Mouse (Mus musculus): Measurements from ENCODE around the gene Trp53i13. TPM values are rescaled to one million over a fixed set of nuclear protein-coding genes. Genes with fewer than 3 reads are reported as not detected.

The Trp53i13 gene
- polyA plus RNA-seq, 1 experiment from 2014 or later, result 16.3 TPM

GRCm38 (mm10) chr11:77490451-77490850 is 25.3 kb downstream of the Trp53i13 start:
- no peaks in the 10 kb centered on the region for H3K27me3 ChIP-seq (replicated peaks; ENCODE audit: control insufficient read depth, insufficient read depth, low read length)
- peak overlapping the region; percentile 98; the same call in 1 of the 2 replicates for H3K9ac ChIP-seq (ENCODE audit: low read length)
- ATAC-seq (no peak), DNase-seq (ENCODE audit: low spot score) (no peak)
- no peaks in the 10 kb centered on the region for H3K9me3 ChIP-seq (replicated peaks; ENCODE audit: control insufficient read depth, low read length)
- WGBS, result 71% methylated on average over 6 of the region's 6 CpGs
- peaks cover 63% of the 10 kb centered on the region for H3K4me1 ChIP-seq (ENCODE audit: control insufficient read depth, insufficient read depth, low read length)
- H3K36me3 ChIP-seq (ENCODE audit: control insufficient read depth, insufficient read depth, low read length), result no peaks in the 10 kb centered on the region
- H3K4me3 ChIP-seq (ENCODE audit: low read depth, low read length), result peak overlapping the region; percentile 92
- peak overlapping the region; percentile 94 for H3K4me2 ChIP-seq (ENCODE audit: low read length)
- H3K27ac ChIP-seq (ENCODE audit: low read depth, low read length), result peak overlapping the region; percentile 91; the same call in 1 of the 2 replicates

GRCm38 (mm10) chr11:77489591-77490235 is 26.1 kb downstream of the Trp53i13 start, which contains the start of gene Ankrd13b:
Ankrd13b (minus strand) TSS chr11:77489678.
- peak within 1 kb of the TSS; percentile 92 for H3K4me3 ChIP-seq (ENCODE audit: low read depth, low read length)
- H3K27ac ChIP-seq (ENCODE audit: low read depth, low read length), result peak within 1 kb of the TSS; percentile 94
- H3K9ac ChIP-seq (ENCODE audit: low read length), result peak within 1 kb of the TSS; percentile 98
- 0% methylated on average over 32 of the region's 87 CpGs for WGBS
- ATAC-seq (peak; percentile 60), DNase-seq (ENCODE audit: low spot score) (peak; percentile 90)
- no peaks in the 10 kb centered on the region for H3K27me3 ChIP-seq (replicated peaks; ENCODE audit: control insufficient read depth, insufficient read depth, low read length)
- H3K4me2 ChIP-seq (ENCODE audit: low read length), result peak within 1 kb of the TSS; percentile 94
- H3K4me1 ChIP-seq (ENCODE audit: control insufficient read depth, insufficient read depth, low read length), result peaks cover 63% of the 10 kb centered on the region
- H3K36me3 ChIP-seq (ENCODE audit: control insufficient read depth, insufficient read depth, low read length), result no peaks in the 10 kb centered on the region
- no peaks in the 10 kb centered on the region for H3K9me3 ChIP-seq (replicated peaks; ENCODE audit: control insufficient read depth, low read length)

- H3K27me3 ChIP-seq (replicated peaks; ENCODE audit: control insufficient read depth, insufficient read depth, low read length), result no peaks in the 10 kb centered on the region
- H3K9me3 ChIP-seq (replicated peaks; ENCODE audit: control insufficient read depth, low read length), result no peaks in the 10 kb centered on the region
- DNase-seq (ENCODE audit: low spot score) (peak; percentile 58), ATAC-seq (no peak)
- peak overlapping the region; percentile 92 for H3K4me3 ChIP-seq (ENCODE audit: low read depth, low read length)
- H3K9ac ChIP-seq (ENCODE audit: low read length), result peak overlapping the region; percentile 98
- H3K4me2 ChIP-seq (ENCODE audit: low read length), result peak overlapping the region; percentile 94
- peak overlapping the region; percentile 94 for H3K27ac ChIP-seq (ENCODE audit: low read depth, low read length)
- H3K4me1 ChIP-seq (ENCODE audit: control insufficient read depth, insufficient read depth, low read length), result peaks cover 61% of the 10 kb centered on the region
- 2% methylated on average over 44 of the region's 55 CpGs for WGBS
- no peaks in the 10 kb centered on the region for H3K36me3 ChIP-seq (ENCODE audit: control insufficient read depth, insufficient read depth, low read length)
Observed at GRCm38 (mm10) chr11:77488771-77489581, 26.8 kb downstream of the Trp53i13 start.

GRCm38 (mm10) chr11:77486798-77487197 is 29.0 kb downstream of the Trp53i13 start:
- peaks cover 53% of the 10 kb centered on the region for H3K4me1 ChIP-seq (ENCODE audit: control insufficient read depth, insufficient read depth, low read length)
- peak overlapping the region; percentile 18; the same call in 1 of the 2 replicates for H3K4me3 ChIP-seq (ENCODE audit: low read depth, low read length)
- peak overlapping the region; percentile 82 for H3K27ac ChIP-seq (ENCODE audit: low read depth, low read length)
- H3K4me2 ChIP-seq (ENCODE audit: low read length), result peak overlapping the region; percentile 94
- 0 out of 2 replicates have a peak, but pooled peaks cover 3% of the 10 kb centered on the region for H3K36me3 ChIP-seq (ENCODE audit: control insufficient read depth, insufficient read depth, low read length)
- peak; percentile 16; the same call in 1 of the 2 replicates for ATAC-seq
- no peaks in the 10 kb centered on the region for H3K9me3 ChIP-seq (replicated peaks; ENCODE audit: control insufficient read depth, low read length)
- H3K9ac ChIP-seq (ENCODE audit: low read length), result peak overlapping the region; percentile 41
- peak; percentile 85 for DNase-seq (ENCODE audit: low spot score)
- no peaks in the 10 kb centered on the region for H3K27me3 ChIP-seq (replicated peaks; ENCODE audit: control insufficient read depth, insufficient read depth, low read length)
- 17% methylated on average over 5 of the region's 5 CpGs for WGBS

GRCm38 (mm10) chr11:77485229-77485628 is 30.6 kb downstream of the Trp53i13 start:
- Histone ChIP-seq H3K9me3 (replicated peaks; ENCODE audit: control insufficient read depth, low read length) (no peaks in the 10 kb centered on the region), H3K4me1 (ENCODE audit: control insufficient read depth, insufficient read depth, low read length) (peaks cover 44% of the 10 kb centered on the region), H3K9ac (ENCODE audit: low read length) (0 out of 2 replicates have a peak overlapping the region, but pooled peaks have one; percentile 38), H3K27ac (ENCODE audit: low read depth, low read length) (peak overlapping the region; percentile 82), H3K4me3 (ENCODE audit: low read depth, low read length) (no peak overlapping the region), H3K27me3 (replicated peaks; ENCODE audit: control insufficient read depth, insufficient read depth, low read length) (no peaks in the 10 kb centered on the region), H3K36me3 (ENCODE audit: control insufficient read depth, insufficient read depth, low read length) (0 out of 2 replicates have a peak, but pooled peaks cover 7% of the 10 kb centered on the region), H3K4me2 (ENCODE audit: low read length) (peak overlapping the region; percentile 32)
- 31% methylated on average over 6 of the region's 6 CpGs for WGBS
- no peak for ATAC-seq
- DNase-seq (ENCODE audit: low spot score), result peak; percentile 75

GRCm38 (mm10) chr11:77483510-77484255 is 32.1 kb downstream of the Trp53i13 start:
- Histone ChIP-seq H3K27ac (ENCODE audit: low read depth, low read length) (no peak overlapping the region), H3K36me3 (ENCODE audit: control insufficient read depth, insufficient read depth, low read length) (0 out of 2 replicates have a peak, but pooled peaks cover 7% of the 10 kb centered on the region), H3K9me3 (replicated peaks; ENCODE audit: control insufficient read depth, low read length) (no peaks in the 10 kb centered on the region), H3K9ac (ENCODE audit: low read length) (0 out of 2 replicates have a peak overlapping the region, but pooled peaks have one; percentile 8), H3K27me3 (replicated peaks; ENCODE audit: control insufficient read depth, insufficient read depth, low read length) (no peaks in the 10 kb centered on the region), H3K4me1 (ENCODE audit: control insufficient read depth, insufficient read depth, low read length) (peaks cover 42% of the 10 kb centered on the region), H3K4me2 (ENCODE audit: low read length) (no peak overlapping the region), H3K4me3 (ENCODE audit: low read depth, low read length) (no peak overlapping the region)
- ATAC-seq (no peak), DNase-seq (ENCODE audit: low spot score) (no peak)
- whole genome bisulfite sequencing, result 87% methylated on average over 11 of the region's 11 CpGs

- H3K4me2 ChIP-seq (ENCODE audit: low read length), result no peak overlapping the region
- H3K9ac ChIP-seq (ENCODE audit: low read length), result no peak overlapping the region
- ATAC-seq (no peak), DNase-seq (ENCODE audit: low spot score) (no peak)
- WGBS, result 75% methylated on average over 3 of the region's 3 CpGs
- H3K4me3 ChIP-seq (ENCODE audit: low read depth, low read length), result no peak overlapping the region
- H3K27ac ChIP-seq (ENCODE audit: low read depth, low read length), result no peak overlapping the region
- peaks cover 37% of the 10 kb centered on the region for H3K4me1 ChIP-seq (ENCODE audit: control insufficient read depth, insufficient read depth, low read length)
- no peaks in the 10 kb centered on the region for H3K27me3 ChIP-seq (replicated peaks; ENCODE audit: control insufficient read depth, insufficient read depth, low read length)
- 0 out of 2 replicates have a peak, but pooled peaks cover 7% of the 10 kb centered on the region for H3K36me3 ChIP-seq (ENCODE audit: control insufficient read depth, insufficient read depth, low read length)
- H3K9me3 ChIP-seq (replicated peaks; ENCODE audit: control insufficient read depth, low read length), result no peaks in the 10 kb centered on the region
Observed at GRCm38 (mm10) chr11:77483043-77483442, 32.7 kb downstream of the Trp53i13 start.

GRCm38 (mm10) chr11:77476895-77477294 is 38.9 kb downstream of the Trp53i13 start:
- 94% methylated on average over 6 of the region's 6 CpGs for WGBS
- no peak overlapping the region for H3K4me2 ChIP-seq (ENCODE audit: low read length)
- no peak overlapping the region for H3K4me3 ChIP-seq (ENCODE audit: low read depth, low read length)
- H3K36me3 ChIP-seq (ENCODE audit: control insufficient read depth, insufficient read depth, low read length), result peaks cover 51% of the 10 kb centered on the region
- H3K27ac ChIP-seq (ENCODE audit: low read depth, low read length), result no peak overlapping the region
- no peak for ATAC-seq
- DNase-seq (ENCODE audit: low spot score), result no peak
- no peaks in the 10 kb centered on the region for H3K9me3 ChIP-seq (replicated peaks; ENCODE audit: control insufficient read depth, low read length)
- no peaks in the 10 kb centered on the region for H3K4me1 ChIP-seq (ENCODE audit: control insufficient read depth, insufficient read depth, low read length)
- no peaks in the 10 kb centered on the region for H3K27me3 ChIP-seq (replicated peaks; ENCODE audit: control insufficient read depth, insufficient read depth, low read length)
- no peak overlapping the region for H3K9ac ChIP-seq (ENCODE audit: low read length)
